Mouse (Mus musculus) forebrain, embryonic 14.5 days (tissue): Measurements from ENCODE around the gene Noct. TPM values are rescaled to one million over a fixed set of nuclear protein-coding genes. Genes with fewer than 3 reads are reported as not detected.
"Not testable (repeated sequence)": the region's sequence is repeated elsewhere in the genome, so short reads cannot be mapped to it uniquely, and the experiment has no call there.

Experiments
- ATAC-seq: fragments of 200-750 bp; cut with Nextera tagmentation; 2 replicates; pipeline ENCODE4 v1.8.0; 2017; ENCODE audit warnings: mild to moderate bottlenecking, moderate library complexity
- DNase-seq: peaks from one replicate; pipeline ENCODE4 v3.0.0-alpha.2; 2015; ENCODE audit warnings: low spot score
- H3K27ac ChIP-seq: fragments of 300-500 bp; sonication (generic); 2 replicates; pipeline ENCODE4 v1.5.1; 2014; ENCODE audit warnings: low read depth, mild to moderate bottlenecking, control low read depth, low read length, moderate library complexity
- H3K27me3 ChIP-seq: fragments of 300-500 bp; sonication (generic); replicated peaks from 2 replicates; pipeline ENCODE4 v1.6.1; 2014; ENCODE audit warnings: low read length, control low read depth, mixed read lengths; ENCODE audit not compliant: control insufficient read depth, insufficient read depth
- H3K36me3 ChIP-seq: fragments of 300-500 bp; sonication (generic); 2 replicates; pipeline ENCODE4 v1.6.1; 2014; ENCODE audit warnings: low read length, control low read depth; ENCODE audit not compliant: control insufficient read depth, insufficient read depth
- H3K4me1 ChIP-seq: fragments of 300-500 bp; sonication (generic); 2 replicates; pipeline ENCODE4 v1.6.1; 2014; ENCODE audit warnings: antibody characterized with exemption, low read length, control low read depth; ENCODE audit not compliant: control insufficient read depth, insufficient read depth
- H3K4me2 ChIP-seq: fragments of 300-500 bp; sonication (generic); 2 replicates; pipeline ENCODE4 v1.6.1; 2014; ENCODE audit warnings: mild to moderate bottlenecking, control low read depth, low read length
- H3K4me3 ChIP-seq: fragments of 300-500 bp; sonication (generic); 2 replicates; pipeline ENCODE4 v1.5.1; 2014; ENCODE audit warnings: low read depth, low read length, control low read depth
- H3K9ac ChIP-seq: fragments of 300-500 bp; sonication (generic); 2 replicates; pipeline ENCODE4 v1.6.1; 2014; ENCODE audit warnings: mild to moderate bottlenecking, low read length, control low read depth, moderate library complexity
- H3K9me3 ChIP-seq: fragments of 300-500 bp; sonication (generic); replicated peaks from 2 replicates; pipeline ENCODE4 v1.6.1; 2016; ENCODE audit warnings: low read length, control low read depth, mixed read lengths; ENCODE audit not compliant: control insufficient read depth
- WGBS: fragments of 180-500 bp; shearing (Covaris S2); extraction: QIAGEN DNeasy Blood & Tissue Kit; methylation state at CpG from one replicate; pipeline ENCODE4 v1.1.7; 2014; 5-methylcytosine and 5-hydroxymethylcytosine counted together
- polyA plus RNA-seq: library from polyadenylated mRNA; unstranded; fragments of >200 nt; fragmentation: Nextera tagmentation; extraction: Ambion mirVana; gene quantifications from 2 replicates; pipeline ENCODE4 v1.2.1, GENCODE M21; 2014

Gene Noct
- polyA plus RNA-seq, result 15.6 and 20.8 TPM in 2 replicates

- Histone ChIP-seq H3K4me3 (peak within 1 kb of the TSS; percentile 91), H3K27ac (peak within 1 kb of the TSS; percentile 98), H3K27me3 (no peaks in the 10 kb centered on the region), H3K4me2 (peak within 1 kb of the TSS; percentile 74), H3K9ac (peak within 1 kb of the TSS; percentile 92), H3K36me3 (no peaks in the 10 kb centered on the region), H3K9me3 (no peaks in the 10 kb centered on the region), H3K4me1 (peaks cover 6% of the 10 kb centered on the region; the same call in 1 of the 2 replicates)
- DNase-seq, result peak; percentile 94
- under 1% methylated on average over 99 of the region's 100 CpGs for WGBS
- peak; percentile 94 for ATAC-seq
These were observed at the start of gene Noct for GRCm38 (mm10) chr3:51224363-51225225. TSS of gene Noct (plus strand) at chr3:51224447.

GRCm38 (mm10) chr3:51178158-51178557 is 46.1 kb upstream of the Noct start:
- ATAC-seq, result no peak
- 36% methylated on average over 10 of the region's 10 CpGs for WGBS
- Histone ChIP-seq H3K9me3 (no peaks in the 10 kb centered on the region), H3K4me1 (no peaks in the 10 kb centered on the region), H3K27ac (no peak overlapping the region), H3K36me3 (no peaks in the 10 kb centered on the region), H3K4me3 (no peak overlapping the region), H3K4me2 (no peak overlapping the region), H3K27me3 (no peaks in the 10 kb centered on the region), H3K9ac (no peak overlapping the region)
- peak; percentile 49 for DNase-seq

GRCm38 (mm10) chr3:51179460-51180146 is 44.6 kb upstream of the Noct start:
- peak; percentile 34; the same call in 1 of the 2 replicates for ATAC-seq
- H3K4me1 ChIP-seq, result no peaks in the 10 kb centered on the region
- WGBS, result 75% methylated on average over 6 of the region's 6 CpGs

GRCm38 (mm10) chr3:51180341-51180940 is 43.8 kb upstream of the Noct start:
- Histone ChIP-seq H3K9ac (no peak overlapping the region), H3K27ac (no peak overlapping the region), H3K27me3 (no peaks in the 10 kb centered on the region), H3K9me3 (no peaks in the 10 kb centered on the region), H3K4me1 (no peaks in the 10 kb centered on the region), H3K4me3 (no peak overlapping the region), H3K4me2 (no peak overlapping the region), H3K36me3 (no peaks in the 10 kb centered on the region)
- 82% methylated on average over 8 of the region's 8 CpGs for WGBS
- DNase-seq (no peak), ATAC-seq (no peak)

More at GRCm38 (mm10) chr3:51179460-51180146, 44.6 kb upstream of the Noct start:
- Histone ChIP-seq H3K4me2 (no peak overlapping the region), H3K9me3 (no peaks in the 10 kb centered on the region), H3K9ac (no peak overlapping the region), H3K27me3 (no peaks in the 10 kb centered on the region), H3K27ac (no peak overlapping the region), H3K4me3 (no peak overlapping the region), H3K36me3 (no peaks in the 10 kb centered on the region)
- peak; percentile 64 for DNase-seq

- 44% methylated on average over 5 of the region's 5 CpGs for WGBS
- Histone ChIP-seq H3K27ac (no peak overlapping the region), H3K36me3 (no peaks in the 10 kb centered on the region), H3K4me2 (no peak overlapping the region), H3K4me1 (no peaks in the 10 kb centered on the region), H3K9me3 (no peaks in the 10 kb centered on the region), H3K4me3 (no peak overlapping the region), H3K27me3 (no peaks in the 10 kb centered on the region), H3K9ac (no peak overlapping the region)
- no peak for DNase-seq
- no peak for ATAC-seq
These were observed 41.8 kb upstream of the Noct start for GRCm38 (mm10) chr3:51182455-51182854.

GRCm38 (mm10) chr3:51183508-51183907 is 40.7 kb upstream of the Noct start:
- WGBS, result 83% methylated on average over 1 of the region's 1 CpGs
- H3K27me3 ChIP-seq, H3K9me3 ChIP-seq, DNase-seq, H3K4me3 ChIP-seq, H3K9ac ChIP-seq, H3K4me2 ChIP-seq, ATAC-seq, H3K27ac ChIP-seq, H3K36me3 ChIP-seq, H3K4me1 ChIP-seq: not testable (repeated sequence)

GRCm38 (mm10) chr3:51183967-51184366 is 40.3 kb upstream of the Noct start:
- ATAC-seq, H3K27ac ChIP-seq, H3K4me1 ChIP-seq, H3K4me3 ChIP-seq, DNase-seq, H3K9me3 ChIP-seq, H3K36me3 ChIP-seq, H3K9ac ChIP-seq, H3K4me2 ChIP-seq, H3K27me3 ChIP-seq: not testable (repeated sequence)
- 89% methylated on average over 3 of the region's 3 CpGs for WGBS

GRCm38 (mm10) chr3:51184715-51185114 is 39.5 kb upstream of the Noct start:
- Histone ChIP-seq H3K27me3 (no peaks in the 10 kb centered on the region), H3K4me2 (no peak overlapping the region), H3K9ac (no peak overlapping the region), H3K9me3 (no peaks in the 10 kb centered on the region), H3K4me3 (no peak overlapping the region), H3K27ac (no peak overlapping the region), H3K36me3 (no peaks in the 10 kb centered on the region), H3K4me1 (no peaks in the 10 kb centered on the region)
- ATAC-seq, result no peak
- DNase-seq, result no peak
- 77% methylated on average over 10 of the region's 10 CpGs for WGBS
